Mouse (Mus musculus): ENCODE measurements around the gene Syngap1. TPM values are rescaled to one million over a fixed set of nuclear protein-coding genes. Genes with fewer than 3 reads are reported as not detected.

The Syngap1 gene
- polyA plus RNA-seq, 1 experiment from 2014 or later: 1.8 TPM

GRCm38 (mm10) chr17:26950560-26951288, 9.7 kb downstream of the Syngap1 start:
- Histone ChIP-seq H3K4me3 (ENCODE audit: low read depth, low read length) (peak overlapping the region; percentile 38), H3K4me1 (ENCODE audit: insufficient read depth) (peaks cover 44% of the 10 kb centered on the region), H3K4me2 (peak overlapping the region; percentile 77), H3K9me3 (ENCODE audit: low read depth, low read length) (no peaks in the 10 kb centered on the region), H3K36me3 (ENCODE audit: insufficient read depth) (peaks cover 13% of the 10 kb centered on the region; the same call in 1 of the 2 replicates), H3K27ac (ENCODE audit: low read depth) (peak overlapping the region; percentile 65; the same call in 1 of the 2 replicates), H3K9ac (peak overlapping the region; percentile 37), H3K27me3 (ENCODE audit: insufficient read depth, low read length) (no peaks in the 10 kb centered on the region)
- 19% methylated on average over 7 of the region's 7 CpGs for WGBS
- no peak for ATAC-seq (ENCODE audit: insufficient read depth)
- no peak for TF ChIP-seq CTCF (IDR thresholded peaks at IDR 0.05; ENCODE audit: low read depth)
- no peak for DNase-seq

DNA sequence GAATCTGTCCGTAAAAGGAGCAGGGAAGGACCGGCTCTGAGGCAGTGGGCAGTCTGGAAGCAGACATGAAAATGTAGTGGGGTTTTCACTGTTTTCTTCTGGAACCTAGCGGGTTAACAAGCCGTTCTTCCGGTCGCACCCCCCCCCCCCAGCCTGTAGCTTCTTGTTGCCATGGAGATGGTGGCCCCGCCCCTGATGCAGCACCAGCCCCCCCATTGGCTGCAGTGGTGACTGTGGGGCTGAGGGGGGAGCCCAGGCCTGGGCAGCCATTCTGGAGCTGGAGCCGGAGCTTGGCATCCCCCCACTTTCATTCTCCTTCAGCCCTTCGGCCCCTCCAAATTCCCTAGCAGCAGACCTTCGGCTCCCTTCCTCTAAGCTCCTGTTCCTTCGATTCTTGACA, 10.4 kb downstream of the Syngap1 start:
- no peak for TF ChIP-seq CTCF (IDR thresholded peaks at IDR 0.05; ENCODE audit: low read depth)
- Histone ChIP-seq H3K9me3 (ENCODE audit: low read depth, low read length) (no peaks in the 10 kb centered on the region), H3K9ac (peak overlapping the region; percentile 55), H3K4me3 (ENCODE audit: low read depth, low read length) (peak overlapping the region; percentile 38), H3K27me3 (ENCODE audit: insufficient read depth, low read length) (no peaks in the 10 kb centered on the region), H3K36me3 (ENCODE audit: insufficient read depth) (peaks cover 20% of the 10 kb centered on the region; the same call in 1 of the 2 replicates), H3K4me2 (peak overlapping the region; percentile 77), H3K4me1 (ENCODE audit: insufficient read depth) (peaks cover 38% of the 10 kb centered on the region), H3K27ac (ENCODE audit: low read depth) (peak overlapping the region; percentile 65; the same call in 1 of the 2 replicates)
- 2% methylated on average over 10 of the region's 11 CpGs for WGBS
- DNase-seq (peak; percentile 90), ATAC-seq (ENCODE audit: insufficient read depth) (peak; percentile 63)

DNA sequence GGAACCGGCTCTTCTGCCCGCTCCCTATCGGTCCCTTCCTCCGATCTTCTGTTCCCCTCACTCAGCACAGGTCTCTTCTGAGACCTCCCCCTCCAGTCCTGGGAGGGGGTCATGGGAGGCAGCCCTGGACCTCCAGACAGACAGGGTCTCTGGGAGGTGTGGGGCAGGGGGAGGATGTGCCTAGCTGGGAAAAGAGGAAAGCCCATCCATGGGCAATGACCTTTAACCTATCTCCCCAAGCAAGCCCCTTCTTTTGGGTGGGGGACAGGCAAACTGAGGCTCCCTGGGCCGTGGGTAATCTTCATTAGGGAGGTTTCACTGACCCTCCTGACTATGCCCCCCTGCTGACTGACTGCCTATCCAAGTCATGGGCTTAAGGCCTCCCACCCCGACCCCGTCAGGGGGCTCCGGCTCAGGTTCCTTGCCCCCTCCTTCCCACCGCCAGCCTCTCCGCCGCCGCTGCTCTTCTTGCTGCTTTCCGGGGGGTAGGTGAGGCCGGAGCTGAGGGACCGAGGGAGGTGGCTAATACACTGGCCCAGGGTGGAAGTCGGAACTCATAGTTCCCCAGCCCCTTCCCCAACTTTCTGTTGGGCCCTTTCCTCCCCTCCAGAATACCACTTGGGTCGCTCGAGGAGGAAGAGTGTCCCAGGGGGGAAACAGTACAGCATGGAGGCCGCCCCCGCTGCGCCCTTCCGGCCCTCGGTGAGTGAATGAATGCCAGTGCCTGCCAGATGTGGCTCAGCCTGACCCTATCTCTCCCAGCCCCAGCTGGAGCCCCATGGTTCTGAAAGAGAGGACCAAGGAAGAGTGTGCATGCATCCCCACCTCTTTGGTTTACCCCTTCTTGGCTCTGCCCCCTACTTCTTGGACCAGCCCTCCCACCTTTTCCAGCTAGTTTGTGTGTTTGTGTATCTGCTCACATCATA, 11.2 kb downstream of the Syngap1 start:
- no peaks in the 10 kb centered on the region for H3K27me3 ChIP-seq (ENCODE audit: insufficient read depth, low read length)
- H3K4me3 ChIP-seq (ENCODE audit: low read depth, low read length): peak overlapping the region; percentile 38
- peaks cover 38% of the 10 kb centered on the region for H3K4me1 ChIP-seq (ENCODE audit: insufficient read depth)
- WGBS: 10% methylated on average over 23 of the region's 23 CpGs
- 0 out of 2 replicates have a peak overlapping the region, but pooled peaks have one; percentile 2 for H3K27ac ChIP-seq (ENCODE audit: low read depth)
- peak overlapping the region; percentile 77 for H3K4me2 ChIP-seq
- H3K36me3 ChIP-seq (ENCODE audit: insufficient read depth): peaks cover 26% of the 10 kb centered on the region; the same call in 1 of the 2 replicates
- peak; percentile 17 for DNase-seq
- peak; percentile 39 for ATAC-seq (ENCODE audit: insufficient read depth)
- H3K9ac ChIP-seq: peak overlapping the region; percentile 55
- H3K9me3 ChIP-seq (ENCODE audit: low read depth, low read length): no peaks in the 10 kb centered on the region
- TF ChIP-seq CTCF (IDR thresholded peaks at IDR 0.05; ENCODE audit: low read depth): no peak

DNA sequence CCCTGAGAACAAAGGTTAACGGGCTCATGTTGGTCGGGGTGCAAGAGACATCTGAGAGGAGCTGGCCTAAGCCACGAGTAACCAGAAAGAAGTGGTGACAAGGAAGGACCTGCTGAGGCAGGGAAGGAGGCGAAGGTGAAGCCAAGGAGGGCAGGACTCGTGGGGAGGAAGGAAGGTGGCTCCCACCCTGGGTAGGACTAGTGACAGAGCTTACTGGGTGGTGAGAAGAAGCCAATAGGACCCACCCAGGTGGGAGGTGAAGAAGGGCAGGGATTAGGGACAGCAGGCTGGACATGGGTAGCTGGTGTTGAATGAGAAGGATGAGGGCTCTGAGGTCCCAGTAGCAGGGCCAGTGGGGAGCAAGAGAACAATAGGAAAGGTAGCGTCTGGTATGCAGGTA, 12.1 kb downstream of the Syngap1 start:
- Histone ChIP-seq H3K36me3 (ENCODE audit: insufficient read depth) (peaks cover 36% of the 10 kb centered on the region), H3K9ac (0 out of 2 replicates have a peak overlapping the region, but pooled peaks have one; percentile 47), H3K27ac (ENCODE audit: low read depth) (no peak overlapping the region), H3K4me1 (ENCODE audit: insufficient read depth) (peaks cover 32% of the 10 kb centered on the region), H3K27me3 (ENCODE audit: insufficient read depth, low read length) (no peaks in the 10 kb centered on the region), H3K4me3 (ENCODE audit: low read depth, low read length) (no peak overlapping the region), H3K4me2 (peak overlapping the region; percentile 77), H3K9me3 (ENCODE audit: low read depth, low read length) (no peaks in the 10 kb centered on the region)
- no peak for ATAC-seq (ENCODE audit: insufficient read depth)
- WGBS: 31% methylated on average over 6 of the region's 6 CpGs
- TF ChIP-seq CTCF (IDR thresholded peaks at IDR 0.05; ENCODE audit: low read depth): no peak
- no peak for DNase-seq

DNA sequence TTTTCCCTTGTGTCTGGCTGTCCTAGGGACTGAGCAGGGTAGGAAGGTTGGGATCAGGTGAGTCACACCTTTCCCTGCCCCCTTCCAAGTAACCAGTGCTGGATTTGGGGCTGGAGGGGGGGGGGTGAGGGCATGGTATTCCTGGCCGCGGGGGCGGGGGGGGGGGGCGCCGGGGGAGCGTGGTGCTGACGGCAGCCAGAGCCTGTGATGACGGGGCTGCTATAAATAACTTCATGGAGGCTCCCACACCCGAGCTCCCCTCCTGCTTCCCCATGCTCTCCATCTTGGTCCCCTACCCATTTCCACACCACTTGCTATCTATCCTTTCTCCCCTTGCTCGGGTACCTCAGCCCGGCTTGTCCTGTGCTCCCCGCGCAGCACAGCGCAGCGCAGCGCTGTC, 12.7 kb downstream of the Syngap1 start:
- Histone ChIP-seq H3K27me3 (ENCODE audit: insufficient read depth, low read length) (no peaks in the 10 kb centered on the region), H3K4me2 (peak overlapping the region; percentile 77), H3K4me1 (ENCODE audit: insufficient read depth) (peaks cover 32% of the 10 kb centered on the region), H3K9ac (peak overlapping the region; percentile 47), H3K36me3 (ENCODE audit: insufficient read depth) (peaks cover 41% of the 10 kb centered on the region), H3K9me3 (ENCODE audit: low read depth, low read length) (no peaks in the 10 kb centered on the region), H3K27ac (ENCODE audit: low read depth) (peak overlapping the region; percentile 42; the same call in 1 of the 2 replicates), H3K4me3 (ENCODE audit: low read depth, low read length) (peak overlapping the region; percentile 14)
- WGBS: 11% methylated on average over 16 of the region's 16 CpGs
- no peak for TF ChIP-seq CTCF (IDR thresholded peaks at IDR 0.05; ENCODE audit: low read depth)
- ATAC-seq (ENCODE audit: insufficient read depth) (no peak), DNase-seq (peak; percentile 30)

DNA sequence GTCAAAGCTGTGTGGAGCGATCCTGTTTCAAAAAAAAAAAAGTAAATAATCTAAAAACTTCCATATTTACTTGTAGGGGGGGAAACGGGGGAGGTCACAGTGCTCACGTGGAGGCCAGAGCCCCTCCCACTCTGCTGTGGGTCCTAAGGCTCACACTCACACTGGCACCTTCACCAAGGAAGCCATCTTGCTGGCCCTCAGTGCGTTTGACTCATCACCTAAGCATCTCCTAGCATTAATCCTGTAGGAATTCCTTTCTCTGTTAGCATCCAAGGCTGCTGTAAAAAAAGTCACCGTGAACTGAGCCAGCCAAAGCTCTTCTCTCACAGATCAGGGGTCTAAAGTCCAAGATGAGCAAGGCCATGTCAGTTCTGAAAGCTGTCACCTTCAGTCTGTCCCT, 15.3 kb downstream of the Syngap1 start:
- WGBS: 67% methylated on average over 5 of the region's 5 CpGs
- H3K4me2 ChIP-seq: no peak overlapping the region

More for the DNA sequence above, 15.3 kb downstream of the Syngap1 start:
- H3K27ac ChIP-seq (ENCODE audit: low read depth): no peak overlapping the region
- H3K9me3 ChIP-seq (ENCODE audit: low read depth, low read length): no peaks in the 10 kb centered on the region
- ATAC-seq (ENCODE audit: insufficient read depth) (no peak), DNase-seq (no peak)
- H3K9ac ChIP-seq: no peak overlapping the region
- peaks cover 66% of the 10 kb centered on the region for H3K36me3 ChIP-seq (ENCODE audit: insufficient read depth)
- TF ChIP-seq CTCF (IDR thresholded peaks at IDR 0.05; ENCODE audit: low read depth): no peak
- peaks cover 21% of the 10 kb centered on the region for H3K4me1 ChIP-seq (ENCODE audit: insufficient read depth)
- no peak overlapping the region for H3K4me3 ChIP-seq (ENCODE audit: low read depth, low read length)
- no peaks in the 10 kb centered on the region for H3K27me3 ChIP-seq (ENCODE audit: insufficient read depth, low read length)
